ENCODE assay signal across 12 mouse cellular contexts in genomic region chr11:75439363-75439762, GRCm38 (mm10). TPM values are rescaled to one million over a fixed set of nuclear protein-coding genes. Genes with fewer than 3 reads are reported as not detected.
DNase-seq lines count a peak whose midpoint lies in the region; ATAC-seq and TF ChIP-seq lines count a peak whose summit lies in the region.
"Had no signal": no experiment of that assay in that cellular context is flagged by ENCODE, and none has a peak within 500 bp of the region (broad histone marks: within the 10 kb centered on the region; RNA-seq: fewer than 3 reads in every experiment).

Gene Serpinf2, minus strand, starts transcription at chr11:75439591.

- peaks cover 9% of the 10 kb centered on the region; the same call in 1 of the 2 replicates for H3K36me3 ChIP-seq in intestine, embryonic 15.5 days
- H3K36me3 ChIP-seq in intestine, postnatal 0 days (ENCODE audit: control insufficient read depth, insufficient read depth): peaks cover 30% of the 10 kb centered on the region
- H3K36me3 ChIP-seq in liver, postnatal 0 days (replicated peaks; ENCODE audit: insufficient read depth, low read length): peaks cover 41% of the 10 kb centered on the region

- peak; percentile 70 to 91 for DNase-seq in kidney, postnatal 25 days
- DNase-seq in liver, postnatal 0 days: peak; percentile 61
- no peak for DNase-seq in c-Kit-positive CD71-positive TER-119-positive erythroid progenitor cells, embryonic 14.5 days (ENCODE audit: low spot score)
- no peak for DNase-seq in lung, adult 2 months
- DNase-seq in right cerebral cortex, postnatal 36 days (ENCODE audit: low spot score in 2 of 2): no peak
- DNase-seq: lung, postnatal 4 days; midbrain, embryonic 14.5 days had no signal

- no peaks in the 10 kb centered on the region for H3K27me3 ChIP-seq in intestine, embryonic 15.5 days (replicated peaks)
- no peaks in the 10 kb centered on the region for H3K27me3 ChIP-seq in intestine, postnatal 0 days (replicated peaks; ENCODE audit: control insufficient read depth, insufficient read depth, low read length)
- H3K27me3 ChIP-seq in liver, postnatal 0 days (ENCODE audit: insufficient read depth, low read length): no peaks in the 10 kb centered on the region
- H3K27me3 ChIP-seq: neural tube, embryonic 13.5 days had no signal

- no peak for TF ChIP-seq POLR2A in lung, adult 2 months (IDR thresholded peaks at IDR 0.05; ENCODE audit: borderline replicate concordance, extremely low read depth, low read depth, low read length)

- no peaks in the 10 kb centered on the region for H3K9me3 ChIP-seq in intestine, embryonic 15.5 days
- H3K9me3 ChIP-seq in intestine, postnatal 0 days (ENCODE audit: control insufficient read depth): no peaks in the 10 kb centered on the region
- H3K9me3 ChIP-seq in liver, postnatal 0 days (ENCODE audit: low read length): peaks cover under 1% of the 10 kb centered on the region; the same call in 1 of the 2 replicates

- no peak within 1 kb of the TSS for H3K27ac ChIP-seq in intestine, embryonic 15.5 days
- no peak within 1 kb of the TSS for H3K27ac ChIP-seq in intestine, postnatal 0 days (ENCODE audit: low read depth, low read length)
- H3K27ac ChIP-seq in liver, postnatal 0 days (ENCODE audit: low read depth): peak within 1 kb of the TSS; percentile 95
- H3K27ac ChIP-seq: forebrain, embryonic 10.5 days; hindbrain, embryonic 14.5 days; neural tube, embryonic 13.5 days had no signal

- WGBS in intestine, embryonic 15.5 days: 65% methylated on average over 6 of the region's 6 CpGs
- 45% methylated on average over 6 of the region's 6 CpGs for WGBS in intestine, postnatal 0 days
- WGBS in liver, postnatal 0 days (ENCODE audit: insufficient replicate concordance): 63% methylated on average over 6 of the region's 6 CpGs
- 72% methylated on average over 6 of the region's 6 CpGs for WGBS in lung, adult 2 months

- H3K9ac ChIP-seq in intestine, embryonic 15.5 days: 0 out of 2 replicates have a peak within 1 kb of the TSS, but pooled peaks have one; percentile 13
- no peak within 1 kb of the TSS for H3K9ac ChIP-seq in intestine, postnatal 0 days (ENCODE audit: low read depth, low read length)
- H3K9ac ChIP-seq in liver, postnatal 0 days (replicated peaks): peak within 1 kb of the TSS; percentile 70
- H3K9ac ChIP-seq: hindbrain, embryonic 14.5 days; neural tube, embryonic 13.5 days had no signal

- H3K4me1 ChIP-seq in intestine, embryonic 15.5 days (replicated peaks): peaks cover 4% of the 10 kb centered on the region; the same call in 1 of the 2 replicates
- H3K4me1 ChIP-seq in intestine, postnatal 0 days (replicated peaks; ENCODE audit: control insufficient read depth, insufficient read depth, low read length): no peaks in the 10 kb centered on the region
- peaks cover 26% of the 10 kb centered on the region for H3K4me1 ChIP-seq in liver, postnatal 0 days (ENCODE audit: insufficient read depth)
- no peaks in the 10 kb centered on the region for H3K4me1 ChIP-seq in lung, adult 2 months (ENCODE audit: control insufficient read depth, insufficient read depth, low read length)
- H3K4me1 ChIP-seq: neural tube, embryonic 13.5 days had no signal

- peak; percentile 86 for ATAC-seq in intestine, embryonic 15.5 days
- ATAC-seq in intestine, postnatal 0 days: no peak
- ATAC-seq in liver, postnatal 0 days: peak; percentile 58

- TF ChIP-seq CTCF in intestine, postnatal 0 days (IDR thresholded peaks at IDR 0.05; ENCODE audit: low read depth): no peak
- no peak for TF ChIP-seq CTCF in liver, postnatal 0 days (IDR thresholded peaks at IDR 0.05; ENCODE audit: low read depth)
- no peak for TF ChIP-seq CTCF in lung, adult 2 months (IDR thresholded peaks at IDR 0.05; ENCODE audit: insufficient read depth, low read length)

- 0 out of 2 replicates have a peak within 1 kb of the TSS, but pooled peaks have one; percentile 17 for H3K4me2 ChIP-seq in intestine, embryonic 15.5 days (replicated peaks)
- H3K4me2 ChIP-seq in intestine, postnatal 0 days (replicated peaks; ENCODE audit: low read depth): 0 out of 2 replicates have a peak within 1 kb of the TSS, but pooled peaks have one; percentile 2
- H3K4me2 ChIP-seq in liver, postnatal 0 days (ENCODE audit: low read depth, low read length): peak within 1 kb of the TSS; percentile 65
- H3K4me2 ChIP-seq: hindbrain, embryonic 14.5 days; neural tube, embryonic 13.5 days had no signal

- no peak within 1 kb of the TSS for H3K4me3 ChIP-seq in intestine, embryonic 15.5 days (replicated peaks)
- H3K4me3 ChIP-seq in intestine, postnatal 0 days (ENCODE audit: low read depth, low read length): no peak within 1 kb of the TSS
- peak within 1 kb of the TSS; percentile 47 for H3K4me3 ChIP-seq in liver, postnatal 0 days (ENCODE audit: low read depth, low read length)
- H3K4me3 ChIP-seq in lung, adult 2 months (replicated peaks; ENCODE audit: extremely low read depth, low read depth, low read length): no peak within 1 kb of the TSS
- H3K4me3 ChIP-seq: forebrain, embryonic 10.5 days; neural tube, embryonic 13.5 days had no signal

- TF ChIP-seq EP300 in liver, postnatal 0 days (IDR thresholded peaks at IDR 0.05; ENCODE audit: low read depth): no peak

RNA-seq across cellular contexts. Expression of gene Serpinf2, which starts in this region (rescaled TPM):
- 20.4 and 26.4 TPM in 2 replicates for polyA plus RNA-seq in intestine, embryonic 15.5 days (2015; fragmentation: Nextera tagmentation; extraction: Ambion mirVana)
- polyA plus RNA-seq in intestine, postnatal 0 days (2015; fragmentation: Nextera tagmentation; extraction: Ambion mirVana): 2.7 and 4.0 TPM in 2 replicates
- polyA plus RNA-seq in liver, postnatal 0 days (2015; fragmentation: Nextera tagmentation; extraction: Ambion mirVana): 975 and 1,049 TPM in 2 replicates
- polyA plus RNA-seq in lung, adult 2 months (2012; rRNA removed): 0.60 and 0.82 TPM in 2 replicates
- polyA plus RNA-seq: hindbrain, embryonic 14.5 days; midbrain, embryonic 14.5 days had no signal

Comparison
In these comparisons a context has a peak if more than half of its experiments do, and no peak if none do; other contexts are left out.
1. RNA of gene Serpinf2 (polyA plus RNA-seq): 975 to 1,049 TPM in liver, postnatal 0 days; 20.4 to 26.4 TPM in intestine, embryonic 15.5 days, 2.7 to 4.0 TPM in intestine, postnatal 0 days and 0.60 to 0.82 TPM in lung, adult 2 months; every median in the first group is over 10 times any median in the second.
2. H3K4me2 ChIP-seq: peak in every context shown above with its lines; median percentile 65 in liver, postnatal 0 days; 17 in intestine, embryonic 15.5 days; 2 in intestine, postnatal 0 days.
3. DNase-seq: peak in kidney, postnatal 25 days (2 of 2) and liver, postnatal 0 days (single experiment); none in c-Kit-positive CD71-positive TER-119-positive erythroid progenitor cells, embryonic 14.5 days (single experiment), lung, adult 2 months (single experiment) and right cerebral cortex, postnatal 36 days (0 of 2).